Mouse (Mus musculus) heart, adult 9 months (tissue): Measurements from ENCODE around the gene Hoxc6.

Source experiments
- DNase-seq, 2 experiments: peaks; one replicate each; pipeline ENCODE4 v3.0.0; 2022; ENCODE audit warnings: low spot score in 2 of 2

Gene Hoxc6

DNA sequence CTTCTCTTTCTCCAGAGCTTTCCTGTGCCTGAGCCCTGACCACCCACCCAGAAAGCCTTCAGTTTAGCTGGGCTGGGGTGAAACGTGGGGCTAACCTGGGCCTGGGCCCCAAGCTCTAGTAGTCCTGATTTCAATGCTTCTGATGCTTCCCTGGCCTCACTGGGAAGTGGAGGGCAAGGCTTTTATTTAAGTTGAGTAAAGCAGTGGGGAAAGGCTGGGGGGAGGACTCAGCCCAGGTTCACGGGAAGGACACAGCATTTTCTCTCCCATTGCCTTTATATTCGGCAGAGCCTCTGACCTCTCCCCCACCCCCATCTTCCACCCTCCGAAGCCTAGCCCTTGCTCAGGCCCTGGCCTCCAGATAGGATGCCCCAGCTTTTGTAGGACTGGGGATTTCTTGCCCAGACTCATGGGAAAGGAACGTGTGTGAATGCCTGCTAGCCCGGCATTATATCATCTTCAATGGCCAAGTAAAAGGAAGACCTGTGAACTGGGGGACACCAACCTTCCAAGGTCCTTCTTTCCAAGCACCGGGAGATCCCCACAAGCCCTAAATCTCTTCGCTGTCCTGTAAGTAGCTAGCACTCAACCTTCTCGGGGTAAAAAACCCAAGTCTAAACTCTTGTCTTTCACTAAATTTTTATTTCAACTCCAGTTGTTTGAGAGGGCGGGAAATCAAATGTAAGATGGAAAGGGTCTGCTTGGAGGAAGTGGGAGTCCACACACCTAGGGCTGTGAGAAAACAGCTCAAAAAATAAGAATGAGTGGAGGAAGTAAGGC is 40.8 kb downstream of the Hoxc6 start:
- no peak for DNase-seq

GRCm38 (mm10) chr15:103039609-103040008 is 41.6 kb downstream of the Hoxc6 start:
- DNase-seq, result no peak

DNA sequence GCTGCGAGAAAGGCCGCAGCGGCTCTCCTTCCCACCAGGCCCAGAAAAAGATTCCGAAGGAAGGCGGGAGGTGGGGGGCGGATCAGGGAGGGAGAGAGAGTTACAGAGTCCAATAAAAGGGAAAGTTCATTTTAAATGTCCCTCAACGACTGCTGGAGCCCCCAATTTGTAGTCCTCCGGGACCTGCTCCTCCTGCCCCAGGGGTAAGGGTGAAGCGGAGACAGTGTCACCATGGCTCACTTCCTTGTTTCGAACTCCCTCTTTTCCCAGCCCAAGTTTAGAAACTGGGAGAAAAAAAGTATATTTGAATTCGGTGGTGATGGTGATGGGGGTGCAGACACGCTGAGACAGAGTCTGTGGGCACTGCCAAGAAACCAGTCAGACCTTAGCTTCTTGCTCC is 42.5 kb downstream of the Hoxc6 start:
- DNase-seq, result no peak

DNA sequence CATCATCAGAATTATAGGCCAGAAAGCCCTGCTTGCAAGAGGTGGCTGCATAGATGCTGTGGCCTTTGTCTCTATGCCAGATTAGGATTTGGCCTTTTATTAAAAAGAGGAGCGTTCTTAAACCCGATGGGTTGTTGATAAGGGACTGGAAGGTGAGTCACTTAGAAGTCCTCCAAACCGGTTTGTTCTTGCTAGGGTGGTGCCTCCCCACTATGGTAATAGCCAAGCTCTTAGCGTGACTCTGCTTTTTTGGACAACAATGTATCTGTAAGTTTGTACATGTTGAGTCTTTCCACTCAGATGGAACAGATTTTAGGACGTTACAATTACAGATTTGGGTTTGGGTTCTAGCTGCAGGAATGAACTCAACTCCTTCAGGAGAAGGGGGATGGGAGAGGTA is 43.6 kb downstream of the Hoxc6 start:
- DNase-seq, result no peak

- no peak for DNase-seq
Measured at GRCm38 (mm10) chr15:103042209-103042608, 44.2 kb downstream of the Hoxc6 start.

GRCm38 (mm10) chr15:103051670-103052069 is 53.6 kb downstream of the Hoxc6 start:
- no peak for DNase-seq

DNA sequence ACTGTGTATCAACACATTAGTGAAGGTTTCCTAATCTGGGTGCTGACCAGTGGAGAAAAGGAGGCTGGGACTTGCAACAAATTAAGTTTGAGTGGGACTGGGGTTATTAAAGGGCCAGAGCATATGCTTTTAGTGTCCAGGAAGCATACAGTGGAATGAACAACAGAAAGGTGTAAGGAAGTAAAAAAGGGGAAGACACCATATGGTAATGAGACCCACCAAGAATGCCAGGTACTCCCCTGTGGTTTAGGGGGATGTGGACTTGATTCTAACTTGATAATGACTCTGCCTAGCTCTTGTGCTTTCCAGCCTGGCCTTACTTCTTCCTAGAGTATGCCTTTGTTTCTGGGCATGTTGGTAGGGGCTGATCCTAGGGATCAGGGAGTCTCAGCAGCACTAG is 55.2 kb downstream of the Hoxc6 start:
- DNase-seq, result no peak

DNA sequence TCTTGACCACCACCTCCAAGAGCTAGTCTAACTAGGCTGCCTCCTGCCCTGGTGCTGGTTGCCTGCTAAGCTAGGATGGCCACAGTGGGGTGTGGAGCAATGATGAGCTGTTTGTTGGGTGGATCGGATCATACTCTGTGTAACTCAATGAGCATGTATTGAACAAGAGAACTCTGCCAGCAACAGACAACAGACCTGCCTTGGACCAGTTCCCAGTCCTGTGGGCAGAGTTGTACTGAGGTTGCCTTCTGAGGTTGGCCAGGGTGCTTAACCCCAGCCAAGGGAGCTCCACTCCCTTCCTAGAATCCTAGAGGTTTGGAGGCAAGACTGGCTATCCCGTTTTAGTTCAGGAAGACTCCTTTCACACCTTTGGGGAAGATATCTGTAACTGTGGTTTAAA is 58.3 kb downstream of the Hoxc6 start:
- DNase-seq, result no peak

DNA sequence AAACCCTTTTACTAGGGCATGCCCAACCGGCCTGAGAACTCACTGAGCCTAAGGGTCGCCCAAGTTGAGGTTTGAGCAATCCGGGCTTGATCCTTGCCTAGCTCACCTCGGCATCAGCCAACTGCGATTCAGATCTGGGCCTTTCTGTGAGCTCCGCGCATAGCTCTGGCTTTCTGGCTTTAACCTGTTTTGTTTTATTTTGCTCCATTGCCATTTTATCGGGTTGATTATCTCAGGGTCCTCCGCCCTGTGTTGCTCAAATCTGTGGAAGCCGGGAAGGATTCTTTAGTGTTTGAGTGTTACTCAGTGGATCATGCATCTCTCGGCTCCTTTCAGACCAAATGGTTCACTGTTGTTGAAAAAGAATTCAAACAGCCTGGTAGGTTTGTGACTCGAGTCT is 60.7 kb downstream of the Hoxc6 start:
- DNase-seq, result no peak

GRCm38 (mm10) chr15:103059393-103059992 is 61.4 kb downstream of the Hoxc6 start:
- no peak for DNase-seq

DNA sequence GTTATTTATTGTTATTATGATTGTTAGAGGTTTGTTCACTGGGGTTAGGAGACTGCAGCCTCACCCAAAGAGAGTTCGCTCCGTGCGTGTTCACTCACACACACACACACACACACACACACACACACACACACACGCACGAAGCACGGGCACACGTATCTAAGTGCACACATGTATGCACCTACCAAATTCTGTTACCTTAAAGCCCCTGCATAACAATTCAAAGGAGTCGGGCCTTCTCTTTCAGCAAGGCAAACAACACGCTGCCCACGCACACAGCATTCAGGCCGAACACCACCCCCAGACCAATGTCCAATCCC is 61.9 kb downstream of the Hoxc6 start:
- DNase-seq, result no peak

DNA sequence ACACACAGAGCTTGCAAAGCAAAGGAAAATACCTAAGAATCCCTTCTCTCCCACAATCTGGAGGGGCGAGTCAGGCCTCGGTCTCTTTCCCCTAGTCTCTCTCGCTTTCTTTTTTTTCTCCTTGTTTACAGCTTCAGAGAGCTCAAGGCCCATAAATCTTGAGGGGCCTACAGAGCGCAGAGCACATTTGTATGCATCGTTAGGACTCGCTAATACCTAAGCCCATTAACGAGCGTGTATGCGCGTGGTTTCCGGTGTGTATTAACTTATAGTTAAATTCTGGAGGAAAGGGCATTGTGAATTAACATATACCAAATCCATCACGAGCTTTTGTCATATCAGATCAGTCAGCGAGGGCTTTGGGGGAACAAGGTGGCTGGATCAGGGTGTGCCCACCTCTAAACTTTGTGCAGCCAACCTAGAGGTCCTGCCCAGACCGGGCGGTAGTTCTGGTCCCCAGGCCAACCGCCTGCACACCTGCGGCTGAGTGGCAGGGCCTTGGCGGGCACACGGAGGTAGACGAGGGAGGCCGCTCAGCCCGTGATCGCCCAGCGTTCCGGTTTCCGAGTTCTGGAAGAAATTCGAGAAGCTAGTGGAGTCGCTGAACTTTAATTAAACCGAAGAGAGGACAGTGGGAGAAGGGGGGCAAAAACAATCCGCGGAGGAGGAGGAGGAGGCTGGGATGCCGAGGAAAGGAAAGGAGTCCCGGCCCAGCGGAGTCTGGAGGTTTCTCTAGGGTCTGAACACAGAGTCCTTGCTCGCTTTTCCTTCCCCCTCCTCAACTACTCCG is 62.5 kb downstream of the Hoxc6 start:
- DNase-seq, result no peak

GRCm38 (mm10) chr15:103061131-103061825 is 63.2 kb downstream of the Hoxc6 start:
- DNase-seq, result no peak
